Mouse (Mus musculus): ENCODE measurements at regions not wholly inside any gene's neighbourhood (a gene's known extent, or its start where the extent isn't known, plus 50 kb on each side); places are given as distances from the start of the nearest gene placed in this dataset.

DNA sequence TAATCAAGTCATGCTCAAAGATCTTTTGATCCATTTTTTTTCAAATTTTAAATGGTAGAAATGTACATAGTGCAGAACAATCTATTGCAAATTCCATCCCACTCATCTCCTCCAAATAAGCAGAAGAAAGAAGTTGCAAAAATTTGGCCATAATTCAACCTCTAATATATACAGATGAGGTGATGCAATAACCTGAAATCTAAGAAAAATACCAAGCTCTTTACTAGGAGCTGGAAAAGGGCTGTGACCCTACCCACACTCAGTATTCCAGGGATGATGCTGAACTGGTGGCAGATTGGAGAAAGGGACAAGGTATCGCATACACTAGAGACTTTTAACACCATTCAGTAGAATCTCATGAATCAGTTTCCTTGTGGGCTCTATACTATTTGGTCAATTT lies 76.3 kb upstream of the B430218F22Rik start:
- TF ChIP-seq POLR2A (IDR thresholded peaks at IDR 0.05; ENCODE audit: insufficient read depth, low read depth, low read length): no peak
- no peak for TF ChIP-seq EP300 (IDR thresholded peaks at IDR 0.05; ENCODE audit: insufficient read depth, low read depth, low read length)
- TF ChIP-seq CTCF (IDR thresholded peaks at IDR 0.05): no peak
- intact Hi-C loops (cut with DNase I): no loop called here
- H3K27me3 ChIP-seq (ENCODE audit: control insufficient read depth, insufficient read depth, low read length): no peaks in the 10 kb centered on the region
- DNase-seq: no peak
- H3K9ac ChIP-seq (ENCODE audit: low read depth, low read length): no peak overlapping the region
- H3K4me3 ChIP-seq: no peak overlapping the region
- no peaks in the 10 kb centered on the region for H3K4me1 ChIP-seq (ENCODE audit: control insufficient read depth, insufficient read depth, low read length)
- 98% methylated on average over 1 of the region's 1 CpGs for WGBS
- H3K36me3 ChIP-seq (ENCODE audit: control insufficient read depth, insufficient read depth, low read length): no peaks in the 10 kb centered on the region
- H3K27ac ChIP-seq: no peak overlapping the region
- H3K79me2 ChIP-seq (replicated peaks; ENCODE audit: control insufficient read depth, insufficient read depth, low read length): no peaks in the 10 kb centered on the region

DNA sequence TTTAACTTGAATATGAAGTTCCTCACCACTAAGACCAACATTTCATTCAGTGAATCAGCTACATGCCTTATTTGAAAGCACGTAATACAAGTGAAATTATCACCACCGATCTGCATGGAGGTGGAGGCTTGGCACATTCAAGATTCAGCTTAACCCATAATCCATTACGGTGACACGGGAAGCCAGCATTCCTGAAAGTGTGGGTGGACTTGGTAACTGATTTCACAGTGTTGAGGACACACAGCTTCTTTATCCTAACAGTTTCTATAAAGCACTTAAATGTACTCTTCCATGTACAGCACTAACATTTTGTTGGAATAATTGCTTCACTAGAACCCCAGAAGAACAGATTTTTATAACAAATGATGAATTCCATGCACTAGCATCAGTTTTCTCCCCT lies 72.8 kb upstream of the B430218F22Rik start:
- Histone ChIP-seq H3K4me1 (ENCODE audit: control insufficient read depth, insufficient read depth, low read length) (no peaks in the 10 kb centered on the region), H3K9ac (ENCODE audit: low read depth, low read length) (no peak overlapping the region), H3K27me3 (ENCODE audit: control insufficient read depth, insufficient read depth, low read length) (no peaks in the 10 kb centered on the region), H3K27ac (no peak overlapping the region), H3K4me3 (no peak overlapping the region), H3K36me3 (ENCODE audit: control insufficient read depth, insufficient read depth, low read length) (no peaks in the 10 kb centered on the region), H3K79me2 (replicated peaks; ENCODE audit: control insufficient read depth, insufficient read depth, low read length) (no peaks in the 10 kb centered on the region)
- intact Hi-C loops (cut with DNase I): no loop called here
- TF ChIP-seq POLR2A (IDR thresholded peaks at IDR 0.05; ENCODE audit: insufficient read depth, low read depth, low read length) (no peak), CTCF (IDR thresholded peaks at IDR 0.05) (no peak), EP300 (IDR thresholded peaks at IDR 0.05; ENCODE audit: insufficient read depth, low read depth, low read length) (no peak)
- no peak for DNase-seq
- 73% methylated on average over 4 of the region's 4 CpGs for WGBS

Measured in heart, adult 2 months (tissue).